Mouse (Mus musculus) kidney, adult 2 months (tissue): ENCODE data around the gene Msh4.

Experiments
- CTCF ChIP-seq: fragments of 200-500 bp; conservative IDR thresholded peaks from 2 replicates; pipeline ENCODE4 v1.5.1; 2011; ENCODE audit warnings: low read depth, mild to moderate bottlenecking, control low read depth, low read length, moderate library complexity, mixed read lengths; ENCODE audit not compliant: insufficient read depth, insufficient read length
- POLR2A ChIP-seq: fragments of 200-500 bp; IDR thresholded peaks from one replicate; pipeline ENCODE4 v1.6.1; 2011; ENCODE audit warnings: low read depth, low read length, control low read depth

DNA sequence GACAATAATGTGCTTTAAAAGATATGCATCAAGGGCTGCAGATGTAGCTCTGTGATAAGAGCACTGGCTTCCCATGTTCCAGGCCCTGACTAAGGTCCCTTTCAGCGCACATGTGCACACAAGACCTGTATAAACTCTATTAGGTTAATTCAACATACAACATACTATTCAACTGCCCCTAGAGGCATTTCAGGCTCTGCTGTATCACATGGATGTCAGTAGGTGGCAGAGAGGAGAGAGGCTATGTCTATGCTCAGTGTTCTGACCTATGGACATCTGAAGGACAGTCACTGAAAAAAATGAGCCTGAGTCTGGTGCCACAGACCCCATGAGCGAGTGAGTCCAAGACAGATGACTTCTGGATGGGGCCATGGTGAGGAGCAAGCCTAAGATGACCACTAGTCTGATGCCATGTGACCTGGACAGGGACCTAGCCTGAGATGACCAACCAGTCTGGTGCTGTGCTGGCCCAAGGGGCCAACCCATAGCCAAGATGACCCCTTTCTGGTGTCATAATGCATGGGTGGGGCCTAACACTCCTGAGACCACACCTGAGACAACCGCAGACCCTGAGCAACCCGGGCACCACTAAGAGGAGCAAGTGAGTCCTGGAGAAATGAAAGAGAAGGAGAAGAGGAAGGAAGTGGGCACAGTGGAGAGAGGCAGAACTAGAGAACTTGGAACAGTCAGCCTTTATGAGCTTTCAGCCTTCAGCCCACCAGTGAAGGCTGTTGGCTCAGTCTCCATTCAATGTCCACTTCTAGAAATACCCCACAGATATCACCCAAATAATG lies 41.1 kb downstream of the Msh4 start:
- TF ChIP-seq POLR2A = no peak
- TF ChIP-seq CTCF = no peak
